8 mouse cellular contexts compared by ENCODE assay signal in the genomic region with DNA sequence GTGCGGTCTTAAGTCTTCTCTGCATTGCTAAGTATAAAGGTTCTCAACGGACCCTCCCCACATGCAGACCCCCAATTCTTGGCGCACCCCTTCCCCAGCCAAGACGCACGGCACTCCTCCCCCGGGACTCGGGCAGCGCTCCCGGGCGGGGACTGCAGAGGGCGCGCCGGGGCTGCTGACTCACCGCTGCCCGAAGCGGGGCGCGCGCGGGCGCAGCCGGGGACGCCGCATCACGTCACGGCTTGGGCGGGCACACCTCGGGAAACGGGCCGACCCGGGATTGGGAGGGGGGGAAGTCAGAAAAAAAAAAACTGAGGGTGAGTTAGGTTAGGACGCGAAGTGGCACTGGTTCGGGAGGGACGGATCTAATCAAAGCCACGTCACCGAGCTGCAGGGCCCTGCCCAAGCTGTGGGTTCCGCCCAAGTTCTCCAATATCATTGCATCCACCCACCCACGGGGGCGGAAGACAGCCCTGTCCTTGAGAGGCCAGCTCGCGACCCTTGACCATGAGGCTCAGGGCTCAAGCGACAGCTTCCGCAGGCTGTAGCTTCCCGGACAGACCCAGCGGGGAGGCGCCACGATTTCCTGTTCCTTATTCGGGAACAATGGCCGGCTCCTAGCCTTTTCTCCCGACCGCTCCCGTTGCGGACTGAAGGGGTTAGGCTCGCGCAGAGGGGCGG. TPM values are rescaled to one million over a fixed set of nuclear protein-coding genes. Genes with fewer than 3 reads are reported as not detected.
DNase-seq lines count a peak whose midpoint lies in the region; ATAC-seq lines count a peak whose summit lies in the region.

No protein-coding gene starts in this region.

- peak; percentile 98 for DNase-seq in NIH3T3 (ENCODE audit: low read depth)
- DNase-seq in cerebellum, adult 9-11 months = peak; percentile 96
- peak; percentile 83 to 95 for DNase-seq in frontal cortex, adult 2 months (ENCODE audit: extremely low spot score in 1 of 2, low spot score in 1 of 2)
- DNase-seq in hindbrain, embryonic 11.5 days (ENCODE audit: low spot score) = peak; percentile 95
- DNase-seq in layer of hippocampus, postnatal 36 days = peak; percentile 93 to 94
- peak; percentile 95 for DNase-seq in lung, postnatal 36 days
- DNase-seq in retina, postnatal 7 days (ENCODE audit: low read depth, low spot score) = peak; percentile 81
- peak; percentile 90 to 93 for DNase-seq in urinary bladder, adult 18-20 months (ENCODE audit: low spot score in 2 of 2)

- peak overlapping the region; percentile 74 for H3K4me2 ChIP-seq in hindbrain, embryonic 11.5 days (replicated peaks; ENCODE audit: low read depth, low read length)

- no peaks in the 10 kb centered on the region for H3K9me3 ChIP-seq in hindbrain, embryonic 11.5 days (ENCODE audit: control insufficient read depth, low read length)

- peaks cover 14% of the 10 kb centered on the region; the same call in 1 of the 2 replicates for H3K36me3 ChIP-seq in hindbrain, embryonic 11.5 days (ENCODE audit: control insufficient read depth, insufficient read depth, low read length)

- H3K27me3 ChIP-seq in hindbrain, embryonic 11.5 days (ENCODE audit: control insufficient read depth, insufficient read depth, low read length) = no peaks in the 10 kb centered on the region

- WGBS in hindbrain, embryonic 11.5 days = 0% methylated on average over 55 of the region's 57 CpGs

- peak overlapping the region; percentile 99 for H3K9ac ChIP-seq in hindbrain, embryonic 11.5 days (ENCODE audit: low read depth, low read length)

- ATAC-seq in hindbrain, embryonic 11.5 days (ENCODE audit: low FRiP score) = peak; percentile 41

- H3K4me3 ChIP-seq in hindbrain, embryonic 11.5 days (ENCODE audit: low read depth, low read length) = peak overlapping the region; percentile 100

- peak overlapping the region; percentile 100 for H3K27ac ChIP-seq in hindbrain, embryonic 11.5 days (ENCODE audit: low read depth, low read length)

- H3K4me1 ChIP-seq in hindbrain, embryonic 11.5 days (replicated peaks; ENCODE audit: control insufficient read depth, insufficient read depth, low read length) = peaks cover 15% of the 10 kb centered on the region

RNA-seq across cellular contexts. Expression of gene Midn, which starts 0.7 kb away (rescaled TPM):
- 36.5 and 43.7 TPM in 2 replicates for polyA plus RNA-seq in frontal cortex, adult 2 months (2012; rRNA removed)
- 66.7 and 67.1 TPM in 2 replicates for polyA plus RNA-seq in hindbrain, embryonic 11.5 days (2014; fragmentation: Nextera tagmentation; extraction: Ambion mirVana)
- total RNA-seq in layer of hippocampus, postnatal 36 days (2021) = 10 to 100 TPM; 58.9 to 62.6 TPM

RNA-seq across cellular contexts. Expression of gene Cbarp, which starts 8.1 kb away (rescaled TPM):
- 252 and 288 TPM in 2 replicates for polyA plus RNA-seq in frontal cortex, adult 2 months (2012; rRNA removed)
- 15.1 and 16.7 TPM in 2 replicates for polyA plus RNA-seq in hindbrain, embryonic 11.5 days (2014; fragmentation: Nextera tagmentation; extraction: Ambion mirVana)
- total RNA-seq in layer of hippocampus, postnatal 36 days (2021) = 100 to 1,000 TPM; 336 to 379 TPM

RNA-seq across cellular contexts. Expression of gene Atp5d, which starts 10.3 kb away (rescaled TPM):
- 606 and 673 TPM in 2 replicates for polyA plus RNA-seq in frontal cortex, adult 2 months (2012; rRNA removed)
- 364 and 371 TPM in 2 replicates for polyA plus RNA-seq in hindbrain, embryonic 11.5 days (2014; fragmentation: Nextera tagmentation; extraction: Ambion mirVana)
- 100 to 1,000 TPM; 324 to 369 TPM for total RNA-seq in layer of hippocampus, postnatal 36 days (2021)

RNA-seq across cellular contexts. Expression of gene Cirbp, which starts 17.0 kb away (rescaled TPM):
- 212 and 226 TPM in 2 replicates for polyA plus RNA-seq in frontal cortex, adult 2 months (2012; rRNA removed)
- polyA plus RNA-seq in hindbrain, embryonic 11.5 days (2014; fragmentation: Nextera tagmentation; extraction: Ambion mirVana) = 83.4 and 90.4 TPM in 2 replicates
- 10 to 100 TPM; 58.5 to 63.4 TPM for total RNA-seq in layer of hippocampus, postnatal 36 days (2021)

RNA-seq across cellular contexts. Expression of gene 1600002K03Rik, which starts 24.0 kb away (rescaled TPM):
- 14.3 and 15.8 TPM in 2 replicates for polyA plus RNA-seq in frontal cortex, adult 2 months (2012; rRNA removed)
- polyA plus RNA-seq in hindbrain, embryonic 11.5 days (2014; fragmentation: Nextera tagmentation; extraction: Ambion mirVana) = 7.6 and 9.4 TPM in 2 replicates
- 1 to 10 TPM; 6.4 to 6.9 TPM for total RNA-seq in layer of hippocampus, postnatal 36 days (2021)

Comparison
In these comparisons a context has a peak if more than half of its experiments do, and no peak if none do; other contexts are left out.
1. Peak in every context shown above with its lines: DNase-seq, ATAC-seq, H3K4me3 ChIP-seq and H3K27ac ChIP-seq.
2. RNA of gene Cbarp, which starts 8.1 kb away (polyA plus RNA-seq): 252 to 288 TPM in frontal cortex, adult 2 months; 15.1 to 16.7 TPM in hindbrain, embryonic 11.5 days; every median in the first group is over 10 times any median in the second.